Mouse (Mus musculus) retina, embryonic 14.5 days (tissue): ENCODE results near the gene Rplp1.

Experiments used
- DNase-seq: peaks from one replicate; pipeline ENCODE4 v3.0.0-alpha.2; 2015; ENCODE audit warnings: low spot score

Rplp1 gene

GRCm38 (mm10) chr9:61877373-61878112, 36.8 kb downstream of the Rplp1 start:
- peak; percentile 54 for DNase-seq

- DNase-seq: no peak
Observed at GRCm38 (mm10) chr9:61873325-61873724, 41.0 kb downstream of the Rplp1 start.

DNA sequence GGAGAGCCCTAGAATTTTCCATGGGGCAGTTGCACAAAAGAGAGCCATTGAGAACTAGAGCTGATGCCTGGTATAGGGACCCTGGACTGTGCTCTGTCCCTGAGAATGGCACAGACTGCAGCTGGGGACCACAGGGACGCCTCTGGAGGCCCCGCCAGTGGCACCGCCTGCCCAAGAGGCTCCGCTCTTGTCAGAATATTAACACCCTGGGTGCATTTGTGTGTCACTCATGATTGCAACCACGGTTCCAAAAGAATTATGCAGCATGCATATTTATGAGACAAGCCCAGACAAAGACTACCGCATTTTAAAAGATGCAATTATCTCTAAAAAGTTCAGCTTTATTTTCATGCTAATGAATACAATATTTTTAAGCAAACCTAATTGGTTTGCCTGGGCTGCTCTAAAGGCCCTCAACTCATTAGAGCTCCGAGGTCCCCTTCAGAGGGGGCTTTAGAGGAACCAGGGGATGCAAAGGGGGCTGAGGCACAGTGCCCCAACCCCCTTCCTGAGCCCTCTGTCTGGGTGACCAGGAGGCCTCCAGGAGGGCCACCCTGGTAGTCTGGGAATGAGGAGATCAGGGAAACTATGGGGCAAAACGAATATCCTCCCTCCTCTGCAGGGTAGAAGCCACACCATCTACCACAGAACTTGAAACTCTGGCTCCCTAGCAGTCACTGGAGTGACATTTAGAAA, 41.9 kb downstream of the Rplp1 start:
- peak; percentile 60 for DNase-seq

DNA sequence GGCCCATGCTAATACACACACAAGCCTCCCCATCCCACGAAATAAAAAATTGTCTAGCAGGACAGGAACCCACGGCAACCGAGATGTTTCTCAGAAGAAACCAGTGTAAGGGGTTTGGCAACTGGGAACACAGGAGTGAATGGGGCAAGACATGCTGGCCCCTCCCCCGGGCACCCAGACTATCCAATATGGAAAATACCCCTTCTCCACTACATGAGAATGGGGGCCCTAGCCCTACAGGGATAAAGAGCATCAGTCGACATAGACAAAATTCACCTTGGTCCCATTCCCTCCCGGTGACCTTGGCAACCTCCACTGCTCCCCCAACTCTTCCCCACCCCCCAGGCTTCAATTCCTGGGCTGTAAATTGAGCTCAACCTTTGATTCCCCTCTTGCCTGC, 42.5 kb downstream of the Rplp1 start:
- no peak for DNase-seq

DNA sequence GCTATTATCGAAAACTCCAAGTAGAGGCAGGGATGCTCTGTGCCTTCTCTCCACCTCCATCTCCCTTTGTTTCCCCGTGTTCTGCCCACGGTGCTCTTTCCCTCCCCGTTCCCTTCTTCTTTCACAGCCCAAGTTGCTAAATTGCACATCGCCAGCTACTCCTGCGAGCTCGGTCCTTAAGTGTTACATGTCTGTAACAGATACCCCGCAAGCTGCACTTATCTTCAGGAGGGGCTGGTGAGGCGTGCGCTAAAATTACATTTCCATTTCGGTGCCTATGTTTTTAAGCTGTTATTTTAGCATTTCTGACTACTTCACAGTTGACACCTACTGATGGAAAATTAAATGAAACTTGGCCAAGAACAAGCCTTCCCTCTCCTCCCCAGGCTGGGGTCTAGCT, 46.7 kb downstream of the Rplp1 start:
- DNase-seq: no peak
